Mouse (Mus musculus): Measurements from ENCODE around the gene Gga3.

- TF ChIP-seq CTCF (IDR thresholded peaks at IDR 0.05; ENCODE audit: borderline replicate concordance, control insufficient read depth, extremely low read depth, insufficient read depth, low read length, poor library complexity) (no peak), POLR2A (IDR thresholded peaks at IDR 0.05; ENCODE audit: control insufficient read depth, extremely low read depth, insufficient read depth, low read length, poor library complexity) (no peak)
Observed at GRCm38 (mm10) chr11:115598309-115598708, 5.5 kb downstream of the Gga3 start.

All from thymus, adult 2 months (tissue).